Mouse (Mus musculus) forebrain, postnatal 0 days (tissue): Measurements from ENCODE around the gene Stk38. TPM values are rescaled to one million over a fixed set of nuclear protein-coding genes. Genes with fewer than 3 reads are reported as not detected.

Source experiments
- ATAC-seq: fragments of 200-750 bp; cut with Nextera tagmentation; 2 replicates; pipeline ENCODE4 v1.8.0; 2017; ENCODE audit warnings: mild to moderate bottlenecking, moderate library complexity
- DNase-seq: peaks from one replicate; pipeline ENCODE4 v3.0.0-alpha.2; 2015
- H3K27ac ChIP-seq: fragments of 300-500 bp; sonication (generic); 2 replicates; pipeline ENCODE4 v1.5.1; 2014; ENCODE audit warnings: low read depth, mild to moderate bottlenecking, antibody characterized with exemption, low read length, moderate library complexity, mixed read lengths
- H3K27me3 ChIP-seq: fragments of 300-500 bp; sonication (generic); 2 replicates; pipeline ENCODE4 v1.6.1; 2014; ENCODE audit warnings: mild to moderate bottlenecking, low read length, mixed read lengths; ENCODE audit not compliant: insufficient read depth
- H3K36me3 ChIP-seq: fragments of 300-500 bp; sonication (generic); 2 replicates; pipeline ENCODE4 v1.6.1; 2014; ENCODE audit warnings: mild to moderate bottlenecking, moderate library complexity; ENCODE audit not compliant: insufficient read depth
- H3K4me1 ChIP-seq: fragments of 300-500 bp; sonication (generic); 2 replicates; pipeline ENCODE4 v1.6.1; 2014; ENCODE audit warnings: antibody characterized with exemption; ENCODE audit not compliant: insufficient read depth
- H3K4me2 ChIP-seq: fragments of 300-500 bp; sonication (generic); 2 replicates; pipeline ENCODE4 v1.6.1; 2014; ENCODE audit warnings: low read depth, mild to moderate bottlenecking, moderate library complexity
- H3K4me3 ChIP-seq: fragments of 300-500 bp; sonication (generic); 2 replicates; pipeline ENCODE4 v1.5.1; 2014; ENCODE audit warnings: low read depth, low read length, mixed read lengths
- H3K9ac ChIP-seq: fragments of 300-500 bp; sonication (generic); 2 replicates; pipeline ENCODE4 v1.6.1; 2014; ENCODE audit warnings: mild to moderate bottlenecking
- H3K9me3 ChIP-seq: fragments of 300-500 bp; sonication (generic); 2 replicates; pipeline ENCODE4 v1.6.1; 2016; ENCODE audit warnings: low read length
- CTCF ChIP-seq: sonication (generic); IDR thresholded peaks from 2 replicates; pipeline ENCODE4 v1.5.1; 2016; ENCODE audit warnings: antibody characterized with exemption, control low read depth, low read depth
- WGBS: fragments of 180-500 bp; shearing (Covaris S2); extraction: QIAGEN DNeasy Blood & Tissue Kit; methylation state at CpG from one replicate; pipeline ENCODE4 v1.1.7; 2014; 5-methylcytosine and 5-hydroxymethylcytosine counted together
- polyA plus RNA-seq: library from polyadenylated mRNA; unstranded; fragments of >200 nt; fragmentation: Nextera tagmentation; extraction: Ambion mirVana; gene quantifications from 2 replicates; pipeline ENCODE4 v1.2.1, GENCODE M21; 2015
- total RNA-seq: library from RNA; depleted of rRNA; stranded (reverse); fragments of >200 nt; gene quantifications from 2 replicates; pipeline ENCODE4 v1.2.3, GENCODE M21; 2014; rRNA removed

Stk38 gene
- total RNA-seq (49.0 and 58.8 TPM in 2 replicates), polyA plus RNA-seq (32.8 and 43.7 TPM in 2 replicates)

- TF ChIP-seq CTCF: no peak
- peak; percentile 91 for ATAC-seq
- H3K36me3 ChIP-seq: no peaks in the 10 kb centered on the region
- H3K4me2 ChIP-seq: peak within 1 kb of the TSS; percentile 68
- peak within 1 kb of the TSS; percentile 90 for H3K27ac ChIP-seq
- peak within 1 kb of the TSS; percentile 96 for H3K4me3 ChIP-seq
- H3K4me1 ChIP-seq: peaks cover 8% of the 10 kb centered on the region
- WGBS: 3% methylated on average over 59 of the region's 65 CpGs
- peak within 1 kb of the TSS; percentile 82 for H3K9ac ChIP-seq
- no peaks in the 10 kb centered on the region for H3K27me3 ChIP-seq
- H3K9me3 ChIP-seq: no peaks in the 10 kb centered on the region
- DNase-seq: peak; percentile 93
These were observed at the start of gene Stk38 for GRCm38 (mm10) chr17:29007641-29008325. TSS of gene Stk38 (minus strand) at chr17:29007995.

- H3K9ac ChIP-seq: no peak overlapping the region
- no peak for TF ChIP-seq CTCF
- no peaks in the 10 kb centered on the region for H3K36me3 ChIP-seq
- DNase-seq (no peak), ATAC-seq (no peak)
- no peaks in the 10 kb centered on the region for H3K9me3 ChIP-seq
- no peaks in the 10 kb centered on the region for H3K27me3 ChIP-seq
- H3K27ac ChIP-seq: no peak overlapping the region
- H3K4me3 ChIP-seq: no peak overlapping the region
- 83% methylated on average over 11 of the region's 11 CpGs for WGBS
- H3K4me1 ChIP-seq: no peaks in the 10 kb centered on the region
- H3K4me2 ChIP-seq: no peak overlapping the region
These were observed 49.6 kb upstream of the Stk38 start for GRCm38 (mm10) chr17:29057361-29057890.

- no peak overlapping the region for H3K4me3 ChIP-seq
- no peaks in the 10 kb centered on the region for H3K4me1 ChIP-seq
- H3K36me3 ChIP-seq: no peaks in the 10 kb centered on the region
- no peaks in the 10 kb centered on the region for H3K9me3 ChIP-seq
- no peak for DNase-seq
- H3K4me2 ChIP-seq: no peak overlapping the region
- no peak overlapping the region for H3K9ac ChIP-seq
- peak; percentile 78 for ATAC-seq
- H3K27ac ChIP-seq: no peak overlapping the region
- H3K27me3 ChIP-seq: no peaks in the 10 kb centered on the region
- WGBS: 13% methylated on average over 8 of the region's 8 CpGs
- no peak for TF ChIP-seq CTCF
These were observed 48.9 kb upstream of the Stk38 start for GRCm38 (mm10) chr17:29056699-29057151.

GRCm38 (mm10) chr17:29056207-29056606 is 48.4 kb upstream of the Stk38 start:
- ATAC-seq: no peak
- DNase-seq: no peak
- WGBS: 51% methylated on average over 7 of the region's 7 CpGs
- Histone ChIP-seq H3K27ac (no peak overlapping the region), H3K9ac (no peak overlapping the region), H3K4me2 (no peak overlapping the region), H3K4me1 (no peaks in the 10 kb centered on the region), H3K36me3 (no peaks in the 10 kb centered on the region), H3K9me3 (no peaks in the 10 kb centered on the region), H3K27me3 (no peaks in the 10 kb centered on the region), H3K4me3 (no peak overlapping the region)
- no peak for TF ChIP-seq CTCF

GRCm38 (mm10) chr17:29055586-29055985 is 47.8 kb upstream of the Stk38 start:
- no peaks in the 10 kb centered on the region for H3K27me3 ChIP-seq
- no peak overlapping the region for H3K4me3 ChIP-seq

GRCm38 (mm10) chr17:29054429-29054828 is 46.6 kb upstream of the Stk38 start:
- Histone ChIP-seq H3K4me1 (no peaks in the 10 kb centered on the region), H3K4me3 (no peak overlapping the region), H3K27me3 (no peaks in the 10 kb centered on the region), H3K9ac (no peak overlapping the region), H3K36me3 (no peaks in the 10 kb centered on the region), H3K27ac (no peak overlapping the region), H3K4me2 (no peak overlapping the region), H3K9me3 (no peaks in the 10 kb centered on the region)
- ATAC-seq: no peak
- 85% methylated on average over 6 of the region's 6 CpGs for WGBS
- no peak for DNase-seq
- no peak for TF ChIP-seq CTCF

More at GRCm38 (mm10) chr17:29055586-29055985, 47.8 kb upstream of the Stk38 start:
- Histone ChIP-seq H3K9ac (no peak overlapping the region), H3K9me3 (no peaks in the 10 kb centered on the region), H3K4me1 (no peaks in the 10 kb centered on the region), H3K4me2 (no peak overlapping the region), H3K27ac (no peak overlapping the region), H3K36me3 (no peaks in the 10 kb centered on the region)
- no peak for TF ChIP-seq CTCF
- ATAC-seq (no peak), DNase-seq (no peak)
- WGBS: 78% methylated on average over 5 of the region's 5 CpGs

GRCm38 (mm10) chr17:29053841-29054240 is 46.0 kb upstream of the Stk38 start:
- Histone ChIP-seq H3K9ac (no peak overlapping the region), H3K4me1 (no peaks in the 10 kb centered on the region), H3K27ac (no peak overlapping the region), H3K36me3 (no peaks in the 10 kb centered on the region), H3K9me3 (no peaks in the 10 kb centered on the region), H3K4me2 (no peak overlapping the region), H3K4me3 (no peak overlapping the region), H3K27me3 (no peaks in the 10 kb centered on the region)
- TF ChIP-seq CTCF: no peak
- DNase-seq (no peak), ATAC-seq (no peak)
- WGBS: 57% methylated on average over 7 of the region's 7 CpGs
